Mouse (Mus musculus) midbrain, embryonic 14.5 days (tissue): ENCODE measurements around the gene Sh3kbp1. TPM values are rescaled to one million over a fixed set of nuclear protein-coding genes. Genes with fewer than 3 reads are reported as not detected.

Source experiments
- ATAC-seq: fragments of 200-750 bp; cut with Nextera tagmentation; 2 replicates; pipeline ENCODE4 v1.8.0; 2017; ENCODE audit warnings: moderate number of reproducible peaks, moderate library complexity; ENCODE audit not compliant: low FRiP score, low TSS enrichment
- DNase-seq: peaks from one replicate; pipeline ENCODE4 v3.0.0-alpha.2; 2015
- H3K27ac ChIP-seq: fragments of 300-500 bp; sonication (generic); replicated peaks from 2 replicates; pipeline ENCODE4 v1.5.1; 2014; ENCODE audit warnings: mild to moderate bottlenecking, low read depth, low read length, moderate library complexity
- H3K27me3 ChIP-seq: fragments of 300-500 bp; sonication (generic); 2 replicates; pipeline ENCODE4 v1.6.1; 2014; ENCODE audit warnings: low read length, control low read depth, mixed read lengths; ENCODE audit not compliant: control insufficient read depth, insufficient read depth
- H3K36me3 ChIP-seq: fragments of 300-500 bp; sonication (generic); 2 replicates; pipeline ENCODE4 v1.6.1; 2014; ENCODE audit warnings: low read length, control low read depth; ENCODE audit not compliant: control insufficient read depth, insufficient read depth
- H3K4me1 ChIP-seq: fragments of 300-500 bp; sonication (generic); 2 replicates; pipeline ENCODE4 v1.6.1; 2014; ENCODE audit warnings: mild to moderate bottlenecking, antibody characterized with exemption, low read length, control low read depth; ENCODE audit not compliant: control insufficient read depth, insufficient read depth
- H3K4me2 ChIP-seq: fragments of 300-500 bp; sonication (generic); 2 replicates; pipeline ENCODE4 v1.6.1; 2014; ENCODE audit warnings: mild to moderate bottlenecking, low read length, moderate library complexity
- H3K4me3 ChIP-seq: fragments of 300-500 bp; sonication (generic); replicated peaks from 2 replicates; pipeline ENCODE4 v1.5.1; 2014; ENCODE audit warnings: low read depth, low read length
- H3K9ac ChIP-seq: fragments of 300-500 bp; sonication (generic); replicated peaks from 2 replicates; pipeline ENCODE4 v1.6.1; 2014; ENCODE audit warnings: mild to moderate bottlenecking, low read length, moderate library complexity
- H3K9me3 ChIP-seq: fragments of 300-500 bp; sonication (generic); 2 replicates; pipeline ENCODE4 v1.6.1; 2016; ENCODE audit warnings: low read length, control low read depth, mixed read lengths; ENCODE audit not compliant: control insufficient read depth
- WGBS: fragments of 180-500 bp; shearing (Covaris S2); extraction: QIAGEN DNeasy Blood & Tissue Kit; methylation state at CpG from one replicate; pipeline ENCODE4 v1.1.7; 2014; 5-methylcytosine and 5-hydroxymethylcytosine counted together
- polyA plus RNA-seq: library from polyadenylated mRNA; unstranded; fragments of >200 nt; fragmentation: Nextera tagmentation; extraction: Ambion mirVana; gene quantifications from 2 replicates; pipeline ENCODE4 v1.2.1, GENCODE M21; 2014

Gene Sh3kbp1
- polyA plus RNA-seq, 1 experiment from 2014 or later: 45.1 TPM

- WGBS: 93% methylated on average over 5 of the region's 5 CpGs
- Histone ChIP-seq H3K9ac (no peak overlapping the region), H3K36me3 (no peaks in the 10 kb centered on the region), H3K4me3 (no peak overlapping the region), H3K4me2 (no peak overlapping the region), H3K27ac (no peak overlapping the region), H3K9me3 (no peaks in the 10 kb centered on the region), H3K27me3 (no peaks in the 10 kb centered on the region), H3K4me1 (no peaks in the 10 kb centered on the region)
- DNase-seq (no peak), ATAC-seq (no peak)
These were observed 66.1 kb downstream of the Sh3kbp1 start for GRCm38 (mm10) chrX:159693126-159693525.

DNA sequence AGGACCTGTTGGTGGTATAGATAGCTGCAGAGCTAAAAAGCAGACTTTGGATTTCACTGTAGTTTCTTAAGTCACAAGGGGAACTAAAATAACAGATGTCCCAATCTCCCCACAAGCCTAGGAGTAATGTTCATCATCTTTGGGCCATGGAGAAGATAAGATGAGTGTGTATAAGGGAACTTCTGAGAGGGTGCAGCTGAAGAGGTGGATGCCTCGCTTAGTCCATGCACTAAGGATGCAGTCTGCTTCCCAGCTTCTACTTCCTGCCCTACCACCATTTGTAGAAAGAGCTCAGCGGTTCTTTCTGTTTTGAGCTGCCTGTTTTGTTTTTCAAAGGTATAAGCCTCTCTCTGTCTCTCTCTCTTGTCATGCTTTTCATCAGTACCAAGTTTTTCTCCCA lies 69.5 kb downstream of the Sh3kbp1 start:
- DNase-seq: no peak

DNA sequence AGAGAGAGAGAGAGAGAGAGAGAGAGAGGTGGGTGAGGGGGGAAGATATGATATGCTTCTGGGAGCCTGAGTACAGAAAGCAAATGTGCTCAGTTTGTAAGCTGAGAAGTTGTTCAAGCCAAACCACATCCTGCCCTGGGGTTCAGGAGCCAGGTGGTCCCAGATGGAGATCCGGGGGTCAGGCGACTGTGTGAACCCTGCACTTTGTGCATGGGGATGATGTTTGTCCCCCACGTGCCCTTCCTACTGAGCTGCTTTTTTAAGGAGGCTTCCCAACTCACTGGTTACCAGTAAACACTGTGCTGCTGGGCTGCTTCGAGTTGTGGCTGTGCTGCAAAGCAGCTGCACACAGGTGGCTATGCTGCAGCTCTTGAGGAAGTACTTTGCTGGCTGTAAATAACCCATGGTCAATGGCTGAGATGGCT lies 70.0 kb downstream of the Sh3kbp1 start:
- H3K27ac ChIP-seq: no peak overlapping the region
- no peak for ATAC-seq
- no peak overlapping the region for H3K4me2 ChIP-seq
- H3K4me3 ChIP-seq: no peak overlapping the region
- no peaks in the 10 kb centered on the region for H3K27me3 ChIP-seq
- 20% methylated on average over 4 of the region's 4 CpGs for WGBS
- H3K9me3 ChIP-seq: no peaks in the 10 kb centered on the region
- no peak for DNase-seq
- no peak overlapping the region for H3K9ac ChIP-seq
- no peaks in the 10 kb centered on the region for H3K36me3 ChIP-seq
- 0 out of 2 replicates have a peak, but pooled peaks cover 2% of the 10 kb centered on the region for H3K4me1 ChIP-seq

More for the DNA sequence above, 69.5 kb downstream of the Sh3kbp1 start:
- Histone ChIP-seq H3K4me2 (no peak overlapping the region), H3K27me3 (no peaks in the 10 kb centered on the region), H3K9me3 (no peaks in the 10 kb centered on the region), H3K4me1 (0 out of 2 replicates have a peak, but pooled peaks cover 2% of the 10 kb centered on the region), H3K9ac (no peak overlapping the region), H3K4me3 (no peak overlapping the region), H3K27ac (no peak overlapping the region), H3K36me3 (no peaks in the 10 kb centered on the region)
- ATAC-seq: no peak
- 44% methylated on average over 2 of the region's 2 CpGs for WGBS

DNA sequence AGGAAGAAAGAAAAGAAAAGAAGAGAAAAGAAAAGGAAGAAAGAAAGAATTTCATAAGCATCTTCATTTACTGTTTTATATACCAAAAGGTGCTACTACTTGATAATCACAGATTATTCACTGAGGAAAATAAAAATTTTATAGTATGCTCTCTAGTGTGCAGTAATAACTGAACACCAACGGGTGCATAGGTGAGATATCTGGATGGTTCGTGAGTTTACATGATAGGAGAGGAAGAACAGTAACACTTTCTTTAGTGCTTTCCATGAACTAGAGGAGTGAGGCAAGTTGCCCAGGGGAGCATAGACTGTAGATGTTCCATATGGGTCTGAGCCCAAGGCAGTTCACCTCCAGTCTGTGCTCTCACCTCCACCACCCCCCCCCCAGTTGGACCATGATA lies 75.8 kb downstream of the Sh3kbp1 start:
- H3K36me3 ChIP-seq: no peaks in the 10 kb centered on the region

GRCm38 (mm10) chrX:159704381-159705004 lies 77.4 kb downstream of the Sh3kbp1 start:
- no peak overlapping the region for H3K27ac ChIP-seq
- no peaks in the 10 kb centered on the region; the same call in 1 of the 2 replicates for H3K4me1 ChIP-seq
- H3K4me2 ChIP-seq: no peak overlapping the region
- DNase-seq (no peak), ATAC-seq (no peak)
- H3K36me3 ChIP-seq: no peaks in the 10 kb centered on the region
- WGBS: 74% methylated on average over 4 of the region's 4 CpGs
- H3K4me3 ChIP-seq: no peak overlapping the region
- no peak overlapping the region for H3K9ac ChIP-seq
- no peaks in the 10 kb centered on the region for H3K9me3 ChIP-seq
- H3K27me3 ChIP-seq: no peaks in the 10 kb centered on the region

More for the DNA sequence above, 75.8 kb downstream of the Sh3kbp1 start:
- Histone ChIP-seq H3K27me3 (no peaks in the 10 kb centered on the region), H3K27ac (no peak overlapping the region), H3K9me3 (no peaks in the 10 kb centered on the region), H3K4me3 (no peak overlapping the region), H3K4me1 (0 out of 2 replicates have a peak, but pooled peaks cover 2% of the 10 kb centered on the region), H3K4me2 (no peak overlapping the region), H3K9ac (no peak overlapping the region)
- no peak for ATAC-seq
- WGBS: 92% methylated on average over 2 of the region's 2 CpGs
- no peak for DNase-seq

DNA sequence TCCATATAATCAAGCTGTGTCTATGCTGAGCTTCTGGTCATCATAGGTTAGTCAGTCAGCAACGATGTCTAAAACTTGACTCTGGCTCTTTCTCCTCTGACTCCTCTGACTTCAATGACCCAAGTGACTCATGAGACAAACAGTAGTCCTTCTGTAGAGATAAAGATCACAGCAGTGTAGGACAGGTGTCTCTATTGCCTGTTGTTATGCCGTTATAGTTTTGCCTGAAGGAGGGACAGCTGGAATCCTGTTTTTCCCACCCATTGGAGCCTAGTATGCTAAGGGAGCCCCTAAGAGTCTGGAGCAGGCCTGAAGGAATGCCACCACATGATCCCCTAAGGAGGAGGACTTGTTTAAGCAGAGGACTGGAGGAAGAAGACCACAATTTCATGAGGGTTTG lies 78.3 kb downstream of the Sh3kbp1 start:
- H3K36me3 ChIP-seq: no peaks in the 10 kb centered on the region
- 92% methylated on average over 2 of the region's 2 CpGs for WGBS
- DNase-seq (no peak), ATAC-seq (no peak)
- no peaks in the 10 kb centered on the region; the same call in 1 of the 2 replicates for H3K4me1 ChIP-seq
- H3K9ac ChIP-seq: no peak overlapping the region
- no peak overlapping the region for H3K27ac ChIP-seq
- no peaks in the 10 kb centered on the region for H3K27me3 ChIP-seq
- no peaks in the 10 kb centered on the region for H3K9me3 ChIP-seq
- H3K4me3 ChIP-seq: no peak overlapping the region
- H3K4me2 ChIP-seq: no peak overlapping the region

- peak; percentile 29 for DNase-seq
- no peaks in the 10 kb centered on the region for H3K27me3 ChIP-seq
- peak overlapping the region; percentile 45; the same call in 1 of the 2 replicates for H3K27ac ChIP-seq
- no peak overlapping the region for H3K9ac ChIP-seq
- no peaks in the 10 kb centered on the region for H3K9me3 ChIP-seq
- H3K4me1 ChIP-seq: no peaks in the 10 kb centered on the region; the same call in 1 of the 2 replicates
- H3K4me3 ChIP-seq: no peak overlapping the region
- 36% methylated on average over 8 of the region's 8 CpGs for WGBS
- no peaks in the 10 kb centered on the region for H3K36me3 ChIP-seq
- ATAC-seq: no peak
- no peak overlapping the region for H3K4me2 ChIP-seq
These were observed 81.2 kb downstream of the Sh3kbp1 start for GRCm38 (mm10) chrX:159708076-159708830.

- Histone ChIP-seq H3K4me2 (no peak overlapping the region; the same call in 1 of the 2 replicates), H3K9ac (no peak overlapping the region), H3K27ac (no peak overlapping the region), H3K4me1 (no peaks in the 10 kb centered on the region; the same call in 1 of the 2 replicates), H3K4me3 (no peak overlapping the region), H3K36me3 (no peaks in the 10 kb centered on the region), H3K27me3 (no peaks in the 10 kb centered on the region), H3K9me3 (no peaks in the 10 kb centered on the region)
- DNase-seq: no peak
- WGBS: 83% methylated on average over 6 of the region's 6 CpGs
- ATAC-seq: no peak
These were observed 82.2 kb downstream of the Sh3kbp1 start for GRCm38 (mm10) chrX:159709296-159709695.
